Mouse (Mus musculus) G1E (cell line): ENCODE measurements at regions not wholly inside any gene's neighbourhood (a gene's known extent, or its start where the extent isn't known, plus 50 kb on each side); places are given as distances from the start of the nearest gene placed in this dataset.

Experiments used
- ATAC-seq: 2 replicates; pipeline ENCODE4 v1.8.0; 2016; ENCODE audit warnings: mild to moderate bottlenecking; ENCODE audit not compliant: insufficient number of reproducible peaks, poor library complexity, low FRiP score, severe bottlenecking; ENCODE audit errors: extremely low read depth
- DNase-seq: peaks from one replicate; pipeline ENCODE4 v3.0.0; 2012; ENCODE audit warnings: low spot score
- H3K27me3 ChIP-seq: 2 replicates; pipeline ENCODE4 v1.6.1; 2012; ENCODE audit warnings: mild to moderate bottlenecking, low read length, inconsistent platforms; ENCODE audit not compliant: insufficient read depth
- H3K36me3 ChIP-seq: replicated peaks from 2 replicates; pipeline ENCODE3; 2012; ENCODE audit warnings: mild to moderate bottlenecking, inconsistent platforms
- H3K4me1 ChIP-seq: 2 replicates; pipeline ENCODE4 v1.6.1; 2012; ENCODE audit warnings: low read depth, low read length, inconsistent platforms, mixed read lengths; ENCODE audit not compliant: insufficient read depth
- H3K4me3 ChIP-seq: 2 replicates; pipeline ENCODE4 v1.5.1; 2012; ENCODE audit warnings: low read depth, mild to moderate bottlenecking, inconsistent platforms, low read length, moderate library complexity, mixed read lengths
- H3K9me3 ChIP-seq: replicated peaks from 2 replicates; pipeline ENCODE4 v1.6.1; 2012; ENCODE audit warnings: inconsistent platforms
- CTCF ChIP-seq: IDR thresholded peaks from 2 replicates; pipeline ENCODE4 v1.5.1; 2012; ENCODE audit warnings: low read depth, low read length, inconsistent platforms, mixed read lengths
- GATA1 ChIP-seq: IDR thresholded peaks from 2 replicates; pipeline ENCODE4 v1.6.1; 2012; ENCODE audit warnings: borderline replicate concordance, low read length, inconsistent platforms, mixed read lengths
- GATA2 ChIP-seq: IDR thresholded peaks from 2 replicates; pipeline ENCODE4 v1.6.1; 2012; ENCODE audit warnings: low read depth, low read length, inconsistent platforms, borderline replicate concordance
- POLR2AphosphoS5 ChIP-seq: IDR thresholded peaks from 2 replicates; pipeline ENCODE4 v1.6.1; 2012; ENCODE audit warnings: low read depth, low read length, inconsistent platforms; ENCODE audit not compliant: insufficient replicate concordance
- TAL1 ChIP-seq: conservative IDR thresholded peaks from 2 replicates; pipeline ENCODE4 v1.6.1; 2012; ENCODE audit warnings: low read depth, low read length, inconsistent platforms, mixed read lengths

- Histone ChIP-seq H3K9me3 (no peaks in the 10 kb centered on the region), H3K4me3 (no peak overlapping the region), H3K4me1 (peaks cover 14% of the 10 kb centered on the region), H3K27me3 (no peaks in the 10 kb centered on the region), H3K36me3 (no peaks in the 10 kb centered on the region)
- no peak for DNase-seq
- no peak for ATAC-seq
- no peak for TF ChIP-seq GATA1
- no peak for TF ChIP-seq GATA2
- no peak for TF ChIP-seq POLR2AphosphoS5
- no peak for TF ChIP-seq CTCF
- no peak for TF ChIP-seq TAL1
Observed at GRCm38 (mm10) chr1:35697834-35698500, 370.2 kb upstream of the Hs6st1 start.

DNA sequence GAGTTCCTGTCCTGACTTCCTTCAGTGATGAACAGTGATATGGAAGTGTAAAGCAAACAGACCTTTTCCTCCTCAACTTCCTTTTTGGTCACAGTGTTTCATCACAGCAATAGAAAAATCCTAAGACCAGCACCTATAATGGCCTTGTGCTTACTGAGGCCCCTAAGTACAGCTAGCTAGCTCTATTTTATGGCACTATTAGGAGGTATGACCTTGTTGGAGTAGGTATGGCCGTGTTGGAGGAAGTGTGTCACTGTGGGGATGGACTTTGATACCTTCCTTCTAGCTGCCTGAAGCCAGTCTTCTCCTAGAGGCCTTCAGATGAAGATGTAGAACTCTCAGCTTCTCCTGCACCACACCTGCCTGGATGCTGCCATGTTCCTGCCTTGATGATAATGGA, 365.6 kb upstream of the Hs6st1 start:
- ATAC-seq = no peak
- 0 out of 2 replicates have a peak, but pooled peaks cover under 1% of the 10 kb centered on the region for H3K9me3 ChIP-seq

GRCm38 (mm10) chr1:35706336-35706735, 361.9 kb upstream of the Hs6st1 start:
- 0 out of 2 replicates have a peak, but pooled peaks cover 2% of the 10 kb centered on the region for H3K9me3 ChIP-seq
- no peak overlapping the region for H3K4me3 ChIP-seq
- H3K4me1 ChIP-seq = peaks cover 4% of the 10 kb centered on the region
- H3K36me3 ChIP-seq = no peaks in the 10 kb centered on the region
- ATAC-seq (no peak), DNase-seq (no peak)
- TF ChIP-seq GATA2 (no peak), GATA1 (no peak), POLR2AphosphoS5 (no peak), TAL1 (no peak), CTCF (no peak)
- peaks cover 5% of the 10 kb centered on the region; the same call in 1 of the 2 replicates for H3K27me3 ChIP-seq

More for the DNA sequence above, 365.6 kb upstream of the Hs6st1 start:
- TF ChIP-seq GATA2 (no peak), CTCF (no peak), POLR2AphosphoS5 (no peak), GATA1 (no peak), TAL1 (no peak)
- Histone ChIP-seq H3K27me3 (peaks cover 2% of the 10 kb centered on the region; the same call in 1 of the 2 replicates), H3K36me3 (no peaks in the 10 kb centered on the region), H3K4me1 (no peaks in the 10 kb centered on the region; the same call in 1 of the 2 replicates), H3K4me3 (no peak overlapping the region)
- DNase-seq = no peak

GRCm38 (mm10) chr1:35708176-35708788, 359.9 kb upstream of the Hs6st1 start:
- ATAC-seq (no peak), DNase-seq (no peak)
- H3K27me3 ChIP-seq = peaks cover 5% of the 10 kb centered on the region; the same call in 1 of the 2 replicates
- H3K36me3 ChIP-seq = no peaks in the 10 kb centered on the region
- peaks cover 4% of the 10 kb centered on the region for H3K4me1 ChIP-seq
- no peak for TF ChIP-seq TAL1
- no peak for TF ChIP-seq CTCF
- no peak for TF ChIP-seq GATA2
- TF ChIP-seq POLR2AphosphoS5 = no peak
- TF ChIP-seq GATA1 = no peak
- H3K9me3 ChIP-seq = 0 out of 2 replicates have a peak, but pooled peaks cover 2% of the 10 kb centered on the region
- H3K4me3 ChIP-seq = no peak overlapping the region

GRCm38 (mm10) chr1:35709214-35709613, 359.0 kb upstream of the Hs6st1 start:
- no peak for ATAC-seq
- peaks cover 12% of the 10 kb centered on the region for H3K27me3 ChIP-seq

DNA sequence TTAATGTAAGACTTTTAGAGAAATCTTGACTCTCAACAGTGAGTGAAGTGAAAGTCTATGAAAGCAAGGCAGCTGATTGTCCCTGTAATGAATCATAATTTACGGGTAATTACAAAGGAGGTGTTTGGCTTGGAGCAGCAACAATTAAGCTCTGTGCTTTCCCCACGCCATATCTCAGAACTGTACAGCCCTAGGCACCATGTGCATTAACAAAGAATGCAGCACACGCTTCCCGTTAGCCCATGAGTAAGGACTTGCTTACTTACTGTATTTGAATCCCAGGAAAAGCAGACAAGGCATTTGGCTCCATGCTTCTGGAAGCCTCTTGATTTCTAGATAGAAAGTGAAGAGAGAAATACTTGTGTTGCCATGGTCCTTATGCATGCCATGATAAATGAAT, 354.2 kb upstream of the Hs6st1 start:
- Histone ChIP-seq H3K9me3 (peaks cover 3% of the 10 kb centered on the region), H3K4me1 (no peaks in the 10 kb centered on the region), H3K4me3 (no peak overlapping the region), H3K27me3 (peaks cover 15% of the 10 kb centered on the region), H3K36me3 (no peaks in the 10 kb centered on the region)
- TF ChIP-seq GATA1 = no peak
- no peak for TF ChIP-seq CTCF
- no peak for TF ChIP-seq TAL1
- TF ChIP-seq GATA2 = no peak
- no peak for ATAC-seq
- no peak for DNase-seq

More at GRCm38 (mm10) chr1:35709214-35709613, 359.0 kb upstream of the Hs6st1 start:
- Histone ChIP-seq H3K9me3 (0 out of 2 replicates have a peak, but pooled peaks cover 2% of the 10 kb centered on the region), H3K4me1 (peaks cover 4% of the 10 kb centered on the region), H3K4me3 (no peak overlapping the region), H3K36me3 (no peaks in the 10 kb centered on the region)
- TF ChIP-seq CTCF (no peak), GATA1 (no peak), TAL1 (no peak), POLR2AphosphoS5 (no peak), GATA2 (no peak)
- no peak for DNase-seq
